Comparison of ENCODE assay signal across 9 mouse cellular contexts in genomic region chr7:19095751-19096110, GRCm38 (mm10). TPM values are rescaled to one million over a fixed set of nuclear protein-coding genes. Genes with fewer than 3 reads are reported as not detected.
DNase-seq lines count a peak whose midpoint lies in the region; ATAC-seq and TF ChIP-seq lines count a peak whose summit lies in the region.
"Had no signal": no experiment of that assay in that cellular context is flagged by ENCODE, and none has a peak within 500 bp of the region (broad histone marks: within the 10 kb centered on the region; RNA-seq: fewer than 3 reads in every experiment).

No protein-coding gene starts in this region.

- H3K9me3 ChIP-seq in erythroblast, embryonic 14.5 days (ENCODE audit: control insufficient read depth, low read length) = no peaks in the 10 kb centered on the region

- no peak for TF ChIP-seq CTCF in brain, embryonic 14.5 days (IDR thresholded peaks at IDR 0.05; ENCODE audit: borderline replicate concordance, extremely low read depth, insufficient read depth, insufficient read length)

- peak; percentile 80 for DNase-seq in brain, embryonic 14.5 days (ENCODE audit: low read depth)
- peak; percentile 66 for DNase-seq in gastrocnemius, postnatal 25 days
- DNase-seq in kidney, adult 11 months = peak; percentile 64
- DNase-seq in lung, adult 18-20 months = peak; percentile 65 to 75
- peak; percentile 57 for DNase-seq in ovary, postnatal 14 days (ENCODE audit: low spot score)
- DNase-seq in frontal cortex, postnatal 25 days (ENCODE audit: low spot score in 2 of 2) = no peak

- ATAC-seq in erythroblast, adult 5-6 weeks (replicated peaks; ENCODE audit: low FRiP score, poor library complexity, severe bottlenecking) = no peak

- H3K4me1 ChIP-seq in erythroblast, embryonic 14.5 days (ENCODE audit: control insufficient read depth) = peaks cover 58% of the 10 kb centered on the region

- TF ChIP-seq POLR2A in brain, embryonic 14.5 days (IDR thresholded peaks at IDR 0.05; ENCODE audit: borderline replicate concordance, extremely low read depth, insufficient read depth, insufficient read length, poor library complexity, severe bottlenecking) = peak; percentile 8; the same call in 1 of the 2 replicates

- H3K27me3 ChIP-seq in erythroblast, embryonic 14.5 days (ENCODE audit: control insufficient read depth) = peaks cover 61% of the 10 kb centered on the region

- peaks cover 3% of the 10 kb centered on the region for H3K36me3 ChIP-seq in erythroblast, embryonic 14.5 days (ENCODE audit: control insufficient read depth)

- peak overlapping the region; percentile 74 for H3K4me3 ChIP-seq in erythroblast, embryonic 14.5 days (replicated peaks)

RNA-seq across cellular contexts. Expression of gene Six5, which starts 1.3 kb away (rescaled TPM):
- polyA plus RNA-seq in erythroblast, embryonic 14.5 days (2012) = 0.23 and 0.34 TPM in 2 replicates
- total RNA-seq in erythroblast, adult 5-6 weeks (2015; ENCODE audit: low replicate concordance) = 0.42 TPM in 1 of 2 replicates, not detected in the other
- total RNA-seq in erythroblast, adult 5-6 weeks (2017; ENCODE audit: low replicate concordance) = not detected in 2 replicates
- 16.3 and 27.6 TPM in 2 replicates for polyA plus RNA-seq in brain, embryonic 14.5 days (2012; rRNA removed)
- 1 to 10 TPM; 2.0 to 2.7 TPM for total RNA-seq in gastrocnemius, postnatal 25 days (2021)

RNA-seq across cellular contexts. Expression of gene Dmpk, which starts 12.1 kb away (rescaled TPM):
- 6.0 TPM in 2 replicates for polyA plus RNA-seq in erythroblast, embryonic 14.5 days (2012)
- 3.8 TPM in 1 of 2 replicates, not detected in the other for total RNA-seq in erythroblast, adult 5-6 weeks (2015; ENCODE audit: low replicate concordance)
- 4.3 and 6.0 TPM in 2 replicates for total RNA-seq in erythroblast, adult 5-6 weeks (2017; ENCODE audit: low replicate concordance)
- 67.1 and 74.8 TPM in 2 replicates for polyA plus RNA-seq in brain, embryonic 14.5 days (2012; rRNA removed)
- total RNA-seq in gastrocnemius, postnatal 25 days (2021) = 100 to 1,000 TPM; 315 to 350 TPM

RNA-seq across cellular contexts. Expression of gene Dmwd, which starts 19.7 kb away (rescaled TPM):
- 8.5 and 10.2 TPM in 2 replicates for polyA plus RNA-seq in erythroblast, embryonic 14.5 days (2012)
- 1.9 and 3.1 TPM in 2 replicates for total RNA-seq in erythroblast, adult 5-6 weeks (2015; ENCODE audit: low replicate concordance)
- 1.0 and 2.6 TPM in 2 replicates for total RNA-seq in erythroblast, adult 5-6 weeks (2017; ENCODE audit: low replicate concordance)
- polyA plus RNA-seq in brain, embryonic 14.5 days (2012; rRNA removed) = 178 and 209 TPM in 2 replicates
- total RNA-seq in gastrocnemius, postnatal 25 days (2021) = 10 to 100 TPM; 22.4 to 22.7 TPM

RNA-seq across cellular contexts. Expression of gene Gm4969, which starts 22.4 kb away (rescaled TPM):
- polyA plus RNA-seq in erythroblast, embryonic 14.5 days (2012) = 0.05 TPM in 1 of 2 replicates, not detected in the other
- not detected in 2 replicates for total RNA-seq in erythroblast, adult 5-6 weeks (2015; ENCODE audit: low replicate concordance)
- total RNA-seq in erythroblast, adult 5-6 weeks (2017; ENCODE audit: low replicate concordance) = 0.28 TPM in 1 of 2 replicates, not detected in the other
- 5.2 and 5.9 TPM in 2 replicates for polyA plus RNA-seq in brain, embryonic 14.5 days (2012; rRNA removed)
- not detected for total RNA-seq in gastrocnemius, postnatal 25 days (2021)
- polyA plus RNA-seq: large intestine, adult 2 months had no signal

RNA-seq across cellular contexts. Expression of gene Fbxo46, which starts 23.9 kb away (rescaled TPM):
- polyA plus RNA-seq in erythroblast, embryonic 14.5 days (2012) = 1.9 TPM in 2 replicates
- total RNA-seq in erythroblast, adult 5-6 weeks (2015; ENCODE audit: low replicate concordance) = 0.21 and 0.77 TPM in 2 replicates
- total RNA-seq in erythroblast, adult 5-6 weeks (2017; ENCODE audit: low replicate concordance) = 2.1 and 2.5 TPM in 2 replicates
- 15.9 and 18.1 TPM in 2 replicates for polyA plus RNA-seq in brain, embryonic 14.5 days (2012; rRNA removed)
- 1 to 10 TPM; 2.9 TPM for total RNA-seq in gastrocnemius, postnatal 25 days (2021)

Comparison
In these comparisons a context has a peak if more than half of its experiments do, and no peak if none do; other contexts are left out.
1. DNase-seq: peak in brain, embryonic 14.5 days (single experiment), gastrocnemius, postnatal 25 days (single experiment), kidney, adult 11 months (single experiment), lung, adult 18-20 months (2 of 2) and ovary, postnatal 14 days (single experiment); none in frontal cortex, postnatal 25 days (0 of 2).
2. RNA of gene Dmpk, which starts 12.1 kb away (total RNA-seq): 315 to 350 TPM in gastrocnemius, postnatal 25 days; 3.8 to 6.0 TPM in erythroblast, adult 5-6 weeks; every median in the first group is over 10 times any median in the second.
3. RNA of gene Dmwd, which starts 19.7 kb away (total RNA-seq): 22.4 to 22.7 TPM in gastrocnemius, postnatal 25 days; 1.0 to 3.1 TPM in erythroblast, adult 5-6 weeks; every median in the first group is over 4 times any median in the second.